Mouse (Mus musculus): ENCODE measurements around the gene Alg9. TPM values are rescaled to one million over a fixed set of nuclear protein-coding genes. Genes with fewer than 3 reads are reported as not detected.

Gene Alg9
- polyA plus RNA-seq, 1 experiment from 2014 or later, result 37.3 TPM

DNA sequence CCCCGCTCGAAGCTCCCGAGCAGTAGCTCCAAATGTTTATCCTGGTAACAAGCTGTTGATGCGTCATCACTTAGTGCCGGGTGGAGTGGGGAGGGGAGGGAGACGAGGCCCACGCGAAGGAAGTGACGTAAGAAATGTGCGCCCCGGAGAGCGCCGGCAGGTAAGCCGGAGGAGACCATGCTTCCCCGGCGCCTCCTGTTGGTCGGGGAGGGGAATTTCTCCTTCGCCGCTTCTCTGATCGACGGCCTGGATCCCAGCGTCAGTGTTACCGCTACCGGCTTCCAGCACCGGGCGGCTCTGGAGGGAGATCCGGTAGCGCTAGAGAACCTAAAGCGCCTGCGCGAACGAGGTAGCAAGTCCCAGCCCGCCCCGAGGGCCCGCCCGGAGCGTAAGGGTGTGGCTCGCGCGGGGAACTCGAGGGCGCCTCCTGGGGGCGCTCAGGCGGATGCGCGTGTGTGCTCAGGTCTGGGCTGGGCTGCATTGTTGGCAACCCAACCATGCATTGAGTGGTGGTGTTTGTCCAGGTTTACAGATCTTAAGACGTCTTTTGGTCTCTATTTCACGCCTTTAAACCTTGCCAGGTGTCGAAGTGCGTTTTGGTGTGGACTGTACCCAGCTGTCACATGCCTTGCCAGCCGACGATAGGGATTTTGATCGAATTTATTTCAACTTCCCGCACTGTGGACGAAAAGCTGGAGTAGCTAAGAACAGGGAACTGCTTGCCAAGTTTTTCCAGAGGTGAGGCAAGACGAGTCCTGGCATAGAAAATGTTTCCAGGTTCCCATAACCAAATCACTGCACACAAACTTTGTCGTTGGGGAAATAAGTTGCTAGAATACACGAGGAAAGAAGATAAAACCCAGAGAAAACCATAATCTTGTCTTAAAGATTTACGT lies 6.5 kb upstream of the Alg9 start, which contains the start of gene Fdxacb1:
Gene Fdxacb1, plus strand, starts transcription at position 130 of the 896 bp plus-strand sequence.
- peak; percentile 97 for ATAC-seq (replicated peaks; ENCODE audit: insufficient number of reproducible peaks, low FRiP score, low TSS enrichment)
- H3K9ac ChIP-seq (ENCODE audit: low read depth, low read length), result peak within 1 kb of the TSS; percentile 81
- peak within 1 kb of the TSS; percentile 73 for H3K4me3 ChIP-seq (ENCODE audit: low read depth, low read length)
- no peaks in the 10 kb centered on the region for H3K27me3 ChIP-seq (ENCODE audit: control insufficient read depth, insufficient read depth, low read length)
- no peaks in the 10 kb centered on the region for H3K36me3 ChIP-seq (ENCODE audit: control insufficient read depth, insufficient read depth, low read length)
- H3K27ac ChIP-seq (ENCODE audit: low read depth, low read length), result peak within 1 kb of the TSS; percentile 91
- peak within 1 kb of the TSS; percentile 91 for H3K4me2 ChIP-seq
- peaks cover 8% of the 10 kb centered on the region for H3K4me1 ChIP-seq (ENCODE audit: control insufficient read depth, insufficient read depth, low read length)
- 5% methylated on average over 59 of the region's 59 CpGs for WGBS (ENCODE audit: insufficient replicate concordance)
- no peaks in the 10 kb centered on the region for H3K9me3 ChIP-seq (replicated peaks; ENCODE audit: control insufficient read depth, low read length)

DNA sequence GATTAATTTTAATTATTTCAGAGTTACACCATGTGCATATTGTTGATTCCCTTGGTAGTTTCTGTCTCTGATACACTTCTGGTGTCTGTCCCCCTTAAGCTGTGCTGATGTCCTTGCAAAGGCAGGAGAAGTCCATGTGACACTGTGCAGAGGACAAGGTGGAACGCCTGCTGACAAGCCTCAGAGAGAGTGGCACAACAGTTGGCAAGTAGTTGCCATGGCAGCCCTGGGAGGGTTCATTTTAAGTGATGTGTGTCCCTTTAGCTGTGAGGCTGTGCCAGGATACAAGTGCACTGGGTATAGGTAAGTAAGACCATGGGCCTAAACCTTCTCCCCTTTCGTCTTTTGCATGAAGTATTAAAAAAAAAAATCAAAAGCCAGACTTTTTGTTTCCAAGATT lies 4.8 kb upstream of the Alg9 start:
- 88% methylated on average over 2 of the region's 2 CpGs for WGBS (ENCODE audit: insufficient replicate concordance)
- Histone ChIP-seq H3K4me3 (ENCODE audit: low read depth, low read length) (no peak overlapping the region), H3K27me3 (ENCODE audit: control insufficient read depth, insufficient read depth, low read length) (no peaks in the 10 kb centered on the region), H3K36me3 (ENCODE audit: control insufficient read depth, insufficient read depth, low read length) (no peaks in the 10 kb centered on the region), H3K4me1 (ENCODE audit: control insufficient read depth, insufficient read depth, low read length) (peaks cover 8% of the 10 kb centered on the region), H3K4me2 (no peak overlapping the region), H3K9ac (ENCODE audit: low read depth, low read length) (no peak overlapping the region), H3K27ac (ENCODE audit: low read depth, low read length) (no peak overlapping the region), H3K9me3 (replicated peaks; ENCODE audit: control insufficient read depth, low read length) (no peaks in the 10 kb centered on the region)
- no peak for ATAC-seq (replicated peaks; ENCODE audit: insufficient number of reproducible peaks, low FRiP score, low TSS enrichment)

GRCm38 (mm10) chr9:50774026-50774462 lies 775 bp upstream of the Alg9 start:
- 71% methylated on average over 4 of the region's 4 CpGs for WGBS (ENCODE audit: insufficient replicate concordance)
- H3K4me3 ChIP-seq (ENCODE audit: low read depth, low read length), result no peak overlapping the region
- no peak for ATAC-seq (replicated peaks; ENCODE audit: insufficient number of reproducible peaks, low FRiP score, low TSS enrichment)

DNA sequence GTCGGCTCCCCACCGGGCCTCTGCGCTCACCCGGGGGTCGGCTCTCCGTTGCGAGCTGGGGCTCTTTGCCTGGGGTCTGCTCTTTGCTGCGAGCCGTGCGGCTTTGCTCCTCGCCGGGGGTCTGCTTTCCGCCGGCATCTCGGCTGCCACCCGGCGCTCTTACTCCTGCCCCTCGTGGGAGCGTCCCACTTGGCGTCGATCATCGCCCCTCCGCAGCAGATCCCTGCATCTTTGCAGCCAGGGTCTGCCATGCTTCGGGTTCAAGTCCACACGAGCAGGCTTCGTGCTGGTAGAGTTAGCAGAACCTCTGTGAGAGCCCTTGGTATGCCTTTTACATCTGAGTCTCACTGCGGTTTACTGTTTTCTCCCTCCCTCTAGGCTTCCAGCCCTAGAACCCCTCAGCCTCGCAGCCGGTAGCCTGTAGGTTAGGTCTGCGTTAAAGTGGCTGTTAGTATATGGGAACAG lies 875 bp downstream of the Alg9 start:
- WGBS (ENCODE audit: insufficient replicate concordance), result under 1% methylated on average over 30 of the region's 30 CpGs
- peak overlapping the region; percentile 84 for H3K4me3 ChIP-seq (ENCODE audit: low read depth, low read length)
- ATAC-seq (replicated peaks; ENCODE audit: insufficient number of reproducible peaks, low FRiP score, low TSS enrichment), result peak; percentile 46; the same call in 1 of the 2 replicates
- peak overlapping the region; percentile 90 for H3K9ac ChIP-seq (ENCODE audit: low read depth, low read length)
- peak overlapping the region; percentile 79 for H3K4me2 ChIP-seq
- no peaks in the 10 kb centered on the region for H3K9me3 ChIP-seq (replicated peaks; ENCODE audit: control insufficient read depth, low read length)
- H3K27ac ChIP-seq (ENCODE audit: low read depth, low read length), result peak overlapping the region; percentile 65
- no peaks in the 10 kb centered on the region for H3K4me1 ChIP-seq (ENCODE audit: control insufficient read depth, insufficient read depth, low read length)
- H3K36me3 ChIP-seq (ENCODE audit: control insufficient read depth, insufficient read depth, low read length), result peaks cover 4% of the 10 kb centered on the region; the same call in 1 of the 2 replicates
- no peaks in the 10 kb centered on the region for H3K27me3 ChIP-seq (ENCODE audit: control insufficient read depth, insufficient read depth, low read length)

More at GRCm38 (mm10) chr9:50774026-50774462, 775 bp upstream of the Alg9 start:
- no peak overlapping the region for H3K9ac ChIP-seq (ENCODE audit: low read depth, low read length)
- H3K4me1 ChIP-seq (ENCODE audit: control insufficient read depth, insufficient read depth, low read length), result no peaks in the 10 kb centered on the region; the same call in 1 of the 2 replicates
- H3K9me3 ChIP-seq (replicated peaks; ENCODE audit: control insufficient read depth, low read length), result no peaks in the 10 kb centered on the region
- peaks cover 2% of the 10 kb centered on the region; the same call in 1 of the 2 replicates for H3K36me3 ChIP-seq (ENCODE audit: control insufficient read depth, insufficient read depth, low read length)
- H3K4me2 ChIP-seq, result peak overlapping the region; percentile 79
- H3K27ac ChIP-seq (ENCODE audit: low read depth, low read length), result no peak overlapping the region
- H3K27me3 ChIP-seq (ENCODE audit: control insufficient read depth, insufficient read depth, low read length), result no peaks in the 10 kb centered on the region

- Histone ChIP-seq H3K4me2 (peak overlapping the region; percentile 79), H3K4me3 (ENCODE audit: low read depth, low read length) (peak overlapping the region; percentile 84), H3K4me1 (ENCODE audit: control insufficient read depth, insufficient read depth, low read length) (no peaks in the 10 kb centered on the region), H3K36me3 (ENCODE audit: control insufficient read depth, insufficient read depth, low read length) (peaks cover 8% of the 10 kb centered on the region), H3K9me3 (replicated peaks; ENCODE audit: control insufficient read depth, low read length) (no peaks in the 10 kb centered on the region), H3K27me3 (ENCODE audit: control insufficient read depth, insufficient read depth, low read length) (no peaks in the 10 kb centered on the region), H3K27ac (ENCODE audit: low read depth, low read length) (no peak overlapping the region), H3K9ac (ENCODE audit: low read depth, low read length) (peak overlapping the region; percentile 90)
- 63% methylated on average over 11 of the region's 11 CpGs for WGBS (ENCODE audit: insufficient replicate concordance)
- no peak for ATAC-seq (replicated peaks; ENCODE audit: insufficient number of reproducible peaks, low FRiP score, low TSS enrichment)
Measured at GRCm38 (mm10) chr9:50776162-50776760, 1.4 kb downstream of the Alg9 start.

- Histone ChIP-seq H3K4me1 (ENCODE audit: control insufficient read depth, insufficient read depth, low read length) (no peaks in the 10 kb centered on the region), H3K27me3 (ENCODE audit: control insufficient read depth, insufficient read depth, low read length) (no peaks in the 10 kb centered on the region), H3K4me3 (ENCODE audit: low read depth, low read length) (no peak overlapping the region), H3K4me2 (no peak overlapping the region), H3K36me3 (ENCODE audit: control insufficient read depth, insufficient read depth, low read length) (peaks cover 29% of the 10 kb centered on the region), H3K27ac (ENCODE audit: low read depth, low read length) (no peak overlapping the region), H3K9me3 (replicated peaks; ENCODE audit: control insufficient read depth, low read length) (no peaks in the 10 kb centered on the region), H3K9ac (ENCODE audit: low read depth, low read length) (no peak overlapping the region)
- WGBS (ENCODE audit: insufficient replicate concordance), result 69% methylated on average over 2 of the region's 2 CpGs
- no peak for ATAC-seq (replicated peaks; ENCODE audit: insufficient number of reproducible peaks, low FRiP score, low TSS enrichment)
Measured at GRCm38 (mm10) chr9:50782155-50782554, 7.3 kb downstream of the Alg9 start.

GRCm38 (mm10) chr9:50795266-50795665 lies 20.4 kb downstream of the Alg9 start:
- no peak overlapping the region for H3K27ac ChIP-seq (ENCODE audit: low read depth, low read length)
- H3K9me3 ChIP-seq (replicated peaks; ENCODE audit: control insufficient read depth, low read length), result no peaks in the 10 kb centered on the region
- no peak overlapping the region for H3K9ac ChIP-seq (ENCODE audit: low read depth, low read length)
- ATAC-seq (replicated peaks; ENCODE audit: insufficient number of reproducible peaks, low FRiP score, low TSS enrichment), result no peak
- peaks cover 4% of the 10 kb centered on the region; the same call in 1 of the 2 replicates for H3K36me3 ChIP-seq (ENCODE audit: control insufficient read depth, insufficient read depth, low read length)
- H3K4me2 ChIP-seq, result no peak overlapping the region
- H3K4me1 ChIP-seq (ENCODE audit: control insufficient read depth, insufficient read depth, low read length), result no peaks in the 10 kb centered on the region
- H3K27me3 ChIP-seq (ENCODE audit: control insufficient read depth, insufficient read depth, low read length), result no peaks in the 10 kb centered on the region
- H3K4me3 ChIP-seq (ENCODE audit: low read depth, low read length), result no peak overlapping the region
- 88% methylated on average over 3 of the region's 3 CpGs for WGBS (ENCODE audit: insufficient replicate concordance)

- H3K4me2 ChIP-seq, result no peak overlapping the region
- peaks cover 7% of the 10 kb centered on the region; the same call in 1 of the 2 replicates for H3K36me3 ChIP-seq (ENCODE audit: control insufficient read depth, insufficient read depth, low read length)
- no peak overlapping the region for H3K27ac ChIP-seq (ENCODE audit: low read depth, low read length)
- no peaks in the 10 kb centered on the region for H3K27me3 ChIP-seq (ENCODE audit: control insufficient read depth, insufficient read depth, low read length)
- WGBS (ENCODE audit: insufficient replicate concordance), result 86% methylated on average over 8 of the region's 8 CpGs
- no peaks in the 10 kb centered on the region for H3K4me1 ChIP-seq (ENCODE audit: control insufficient read depth, insufficient read depth, low read length)
- H3K4me3 ChIP-seq (ENCODE audit: low read depth, low read length), result no peak overlapping the region
- ATAC-seq (replicated peaks; ENCODE audit: insufficient number of reproducible peaks, low FRiP score, low TSS enrichment), result no peak
- no peaks in the 10 kb centered on the region for H3K9me3 ChIP-seq (replicated peaks; ENCODE audit: control insufficient read depth, low read length)
- H3K9ac ChIP-seq (ENCODE audit: low read depth, low read length), result no peak overlapping the region
Measured at GRCm38 (mm10) chr9:50796776-50797175, 22.0 kb downstream of the Alg9 start.

All from heart, embryonic 11.5 days (tissue).